Mouse (Mus musculus) embryonic facial prominence, embryonic 15.5 days (tissue): ENCODE measurements at regions not wholly inside any gene's neighbourhood (a gene's known extent, or its start where the extent isn't known, plus 50 kb on each side); places are given as distances from the start of the nearest gene placed in this dataset.

Experiments
- ATAC-seq: fragments of 200-750 bp; cut with Nextera tagmentation; 2 replicates; pipeline ENCODE4 v1.8.0; 2017; ENCODE audit warnings: low read depth, moderate TSS enrichment; ENCODE audit not compliant: insufficient number of reproducible peaks, low FRiP score, low TSS enrichment
- H3K27ac ChIP-seq: fragments of 300-500 bp; sonication (generic); replicated peaks from 2 replicates; pipeline ENCODE4 v1.5.1; 2015; ENCODE audit warnings: mild to moderate bottlenecking, inconsistent platforms
- H3K27me3 ChIP-seq: fragments of 300-500 bp; sonication (generic); 2 replicates; pipeline ENCODE4 v1.6.1; 2015; ENCODE audit warnings: inconsistent platforms
- H3K36me3 ChIP-seq: fragments of 300-500 bp; sonication (generic); 2 replicates; pipeline ENCODE4 v1.6.1; 2015; ENCODE audit warnings: mild to moderate bottlenecking, inconsistent platforms
- H3K4me1 ChIP-seq: fragments of 300-500 bp; sonication (generic); 2 replicates; pipeline ENCODE4 v1.6.1; 2015; ENCODE audit warnings: inconsistent platforms
- H3K4me2 ChIP-seq: fragments of 300-500 bp; sonication (generic); replicated peaks from 2 replicates; pipeline ENCODE4 v1.6.1; 2015; ENCODE audit warnings: mild to moderate bottlenecking, inconsistent platforms
- H3K4me3 ChIP-seq: fragments of 300-500 bp; sonication (generic); replicated peaks from 2 replicates; pipeline ENCODE4 v1.5.1; 2015; ENCODE audit warnings: mild to moderate bottlenecking, inconsistent platforms
- H3K9ac ChIP-seq: fragments of 300-500 bp; sonication (generic); 2 replicates; pipeline ENCODE4 v1.6.1; 2015; ENCODE audit warnings: inconsistent platforms
- H3K9me3 ChIP-seq: fragments of 300-500 bp; sonication (generic); replicated peaks from 2 replicates; pipeline ENCODE4 v1.6.1; 2016; ENCODE audit warnings: inconsistent platforms
- WGBS: fragments of 180-500 bp; shearing (Covaris S2); methylation state at CpG from one replicate; pipeline ENCODE4 v1.1.7; 2015; 5-methylcytosine and 5-hydroxymethylcytosine counted together

- Histone ChIP-seq H3K36me3 (no peaks in the 10 kb centered on the region), H3K4me2 (no peak overlapping the region), H3K4me3 (no peak overlapping the region), H3K4me1 (0 out of 2 replicates have a peak, but pooled peaks cover 4% of the 10 kb centered on the region), H3K9ac (no peak overlapping the region), H3K9me3 (no peaks in the 10 kb centered on the region), H3K27ac (no peak overlapping the region), H3K27me3 (no peaks in the 10 kb centered on the region)
- ATAC-seq, result no peak
- 77% methylated on average over 16 of the region's 16 CpGs for WGBS
Observed at GRCm38 (mm10) chr10:43767961-43768726, 133.4 kb downstream of the Qrsl1 start.

DNA sequence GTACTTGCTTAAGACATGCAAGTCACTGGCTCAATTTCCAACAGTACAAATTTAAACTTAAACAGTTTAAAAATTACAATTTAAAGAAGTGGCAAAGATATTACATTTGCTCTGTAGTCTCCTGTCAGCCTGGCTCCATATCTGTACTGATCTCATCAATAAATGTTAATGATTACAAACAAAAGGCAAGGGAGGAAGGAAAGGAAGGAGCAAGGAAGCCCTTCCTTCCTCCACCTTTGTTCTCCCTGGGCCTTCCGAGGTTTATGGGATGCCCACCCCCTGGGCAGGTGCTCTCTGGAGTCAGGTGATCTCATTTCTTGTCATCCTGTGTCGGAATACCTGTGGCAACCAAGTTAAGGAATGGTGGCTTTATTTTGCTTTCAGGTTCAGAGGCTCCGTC lies 132.5 kb downstream of the Qrsl1 start:
- Histone ChIP-seq H3K36me3 (no peaks in the 10 kb centered on the region), H3K27me3 (no peaks in the 10 kb centered on the region), H3K4me1 (0 out of 2 replicates have a peak, but pooled peaks cover 4% of the 10 kb centered on the region), H3K4me2 (no peak overlapping the region), H3K4me3 (no peak overlapping the region), H3K9ac (no peak overlapping the region), H3K27ac (no peak overlapping the region), H3K9me3 (no peaks in the 10 kb centered on the region)
- WGBS, result 76% methylated on average over 3 of the region's 3 CpGs
- no peak for ATAC-seq

- H3K4me3 ChIP-seq, result no peak overlapping the region
- no peak overlapping the region for H3K27ac ChIP-seq
- H3K36me3 ChIP-seq, result no peaks in the 10 kb centered on the region
- no peaks in the 10 kb centered on the region for H3K27me3 ChIP-seq
- WGBS, result 72% methylated on average over 1 of the region's 1 CpGs
- no peak for ATAC-seq
- H3K4me1 ChIP-seq, result no peaks in the 10 kb centered on the region
- H3K9ac ChIP-seq, result no peak overlapping the region
- no peak overlapping the region for H3K4me2 ChIP-seq
- no peaks in the 10 kb centered on the region for H3K9me3 ChIP-seq
Observed at GRCm38 (mm10) chr10:43775807-43776206, 125.7 kb downstream of the Qrsl1 start.

DNA sequence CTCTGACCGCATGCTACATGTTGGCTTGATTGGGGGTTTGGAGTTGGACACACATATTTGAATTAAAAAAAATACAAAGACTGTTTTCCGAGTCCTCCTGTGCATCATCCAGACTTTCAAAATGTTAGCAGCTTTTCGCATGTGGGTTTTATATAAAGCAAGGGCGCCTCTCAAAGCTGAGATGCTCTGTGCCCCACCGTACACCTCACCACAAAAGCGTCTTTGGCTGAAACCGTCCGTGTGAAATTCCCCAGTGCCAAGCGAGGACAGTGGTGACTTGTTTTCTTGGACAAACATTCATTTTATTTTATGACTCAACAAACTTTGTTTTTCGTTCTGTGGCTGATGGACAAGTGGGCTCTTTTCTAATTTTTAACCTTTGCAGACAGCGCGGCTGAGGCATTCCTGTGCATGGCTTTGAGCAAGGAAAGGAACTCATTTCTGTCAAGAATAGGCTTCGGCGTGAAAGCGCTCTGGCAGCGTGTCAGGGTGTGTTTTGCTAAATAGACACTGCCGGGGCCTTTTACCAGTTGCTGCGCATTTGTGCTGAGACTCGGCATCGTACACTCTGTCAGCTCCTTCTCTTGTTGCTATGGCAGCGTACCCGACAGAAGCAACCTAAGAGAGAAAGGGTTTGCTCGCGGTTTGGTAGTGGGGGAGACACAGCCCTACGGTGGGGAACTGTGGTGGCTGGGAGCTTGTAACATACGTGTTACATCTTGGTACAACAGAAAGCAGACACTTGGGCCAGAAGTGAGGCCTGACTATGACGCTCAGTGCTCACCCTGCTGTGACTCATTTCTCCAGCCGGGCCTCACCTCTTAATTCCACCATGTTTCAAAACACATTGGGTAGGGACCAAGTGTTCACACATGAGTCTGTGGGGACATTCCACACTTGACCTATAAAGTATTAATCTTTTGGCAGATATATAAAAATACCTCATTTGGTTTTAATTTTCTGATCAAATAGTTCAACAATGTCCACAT lies 123.6 kb downstream of the Qrsl1 start:
- WGBS, result 77% methylated on average over 28 of the region's 28 CpGs
- no peak for ATAC-seq
- Histone ChIP-seq H3K9me3 (peaks cover 8% of the 10 kb centered on the region; the same call in 1 of the 2 replicates), H3K4me2 (no peak overlapping the region), H3K4me1 (no peaks in the 10 kb centered on the region), H3K4me3 (no peak overlapping the region), H3K9ac (no peak overlapping the region), H3K27ac (no peak overlapping the region), H3K36me3 (no peaks in the 10 kb centered on the region), H3K27me3 (no peaks in the 10 kb centered on the region)

GRCm38 (mm10) chr10:43780571-43780970 lies 121.0 kb downstream of the Qrsl1 start:
- no peak for ATAC-seq
- H3K4me1 ChIP-seq, result no peaks in the 10 kb centered on the region
- 88% methylated on average over 4 of the region's 4 CpGs for WGBS
- H3K9ac ChIP-seq, result no peak overlapping the region
- H3K27ac ChIP-seq, result no peak overlapping the region
- no peaks in the 10 kb centered on the region for H3K27me3 ChIP-seq
- H3K4me2 ChIP-seq, result no peak overlapping the region
- no peak overlapping the region for H3K4me3 ChIP-seq
- no peaks in the 10 kb centered on the region for H3K36me3 ChIP-seq
- peaks cover 8% of the 10 kb centered on the region; the same call in 1 of the 2 replicates for H3K9me3 ChIP-seq

DNA sequence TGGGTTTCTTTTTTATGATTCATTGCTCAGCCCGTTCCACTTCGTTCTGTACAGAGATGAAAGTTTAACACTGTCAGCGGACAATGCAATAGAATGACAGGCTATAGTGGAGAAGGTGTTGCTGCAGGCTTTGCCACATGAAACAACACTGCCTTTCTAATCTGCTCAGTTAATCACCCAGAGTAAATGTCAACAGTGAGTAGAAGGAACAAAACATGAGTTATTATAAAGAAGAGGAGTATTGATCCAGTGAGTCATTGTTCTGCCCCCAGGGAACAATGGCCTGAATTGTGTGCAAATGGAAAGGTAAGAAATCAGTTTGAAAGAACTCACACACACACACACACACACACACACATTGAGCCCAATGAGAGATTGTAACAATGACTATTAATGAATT lies 118.2 kb downstream of the Qrsl1 start:
- Histone ChIP-seq H3K27me3 (no peaks in the 10 kb centered on the region), H3K4me2 (no peak overlapping the region), H3K4me3 (no peak overlapping the region), H3K36me3 (no peaks in the 10 kb centered on the region), H3K9ac (no peak overlapping the region), H3K4me1 (no peaks in the 10 kb centered on the region), H3K27ac (no peak overlapping the region), H3K9me3 (peaks cover 8% of the 10 kb centered on the region; the same call in 1 of the 2 replicates)
- no peak for ATAC-seq
- WGBS, result 81% methylated on average over 3 of the region's 3 CpGs

DNA sequence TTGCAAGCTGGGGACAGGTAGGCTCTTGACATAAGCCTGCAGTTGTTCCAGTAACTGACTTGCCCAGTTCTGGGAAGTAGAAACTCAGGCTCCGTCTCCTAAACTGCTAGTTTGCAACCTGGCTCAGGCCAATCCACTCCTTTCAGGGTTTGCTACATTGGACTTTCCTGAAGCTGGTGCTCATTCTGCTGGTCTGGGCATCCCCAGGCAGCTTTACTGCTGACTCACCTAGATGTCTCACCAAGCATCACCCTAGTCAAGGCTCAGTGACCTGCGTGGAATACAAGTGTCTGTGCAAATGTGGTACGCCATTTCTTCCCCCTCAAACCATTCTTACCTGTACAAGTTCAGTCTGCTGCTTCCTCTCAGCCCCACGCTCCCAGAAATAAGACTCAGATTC lies 110.8 kb downstream of the Qrsl1 start:
- Histone ChIP-seq H3K4me3 (no peak overlapping the region), H3K36me3 (no peaks in the 10 kb centered on the region), H3K9me3 (no peaks in the 10 kb centered on the region), H3K27ac (no peak overlapping the region), H3K27me3 (no peaks in the 10 kb centered on the region), H3K4me1 (no peaks in the 10 kb centered on the region), H3K4me2 (no peak overlapping the region), H3K9ac (no peak overlapping the region)
- ATAC-seq, result no peak
- 89% methylated on average over 4 of the region's 4 CpGs for WGBS

- 90% methylated on average over 4 of the region's 4 CpGs for WGBS
- ATAC-seq, result no peak
- no peak overlapping the region for H3K9ac ChIP-seq
Observed at GRCm38 (mm10) chr10:43791525-43792021, 110.0 kb downstream of the Qrsl1 start.

GRCm38 (mm10) chr10:43792618-43793017 lies 108.9 kb downstream of the Qrsl1 start:
- H3K9ac ChIP-seq, result no peak overlapping the region
- H3K4me3 ChIP-seq, result no peak overlapping the region
- H3K27me3 ChIP-seq, result no peaks in the 10 kb centered on the region
- H3K9me3 ChIP-seq, result no peaks in the 10 kb centered on the region
- H3K36me3 ChIP-seq, result no peaks in the 10 kb centered on the region
- H3K27ac ChIP-seq, result no peak overlapping the region
- H3K4me2 ChIP-seq, result no peak overlapping the region
- WGBS, result 85% methylated on average over 3 of the region's 3 CpGs
- H3K4me1 ChIP-seq, result no peaks in the 10 kb centered on the region
- ATAC-seq, result no peak

More at GRCm38 (mm10) chr10:43791525-43792021, 110.0 kb downstream of the Qrsl1 start:
- H3K27me3 ChIP-seq, result no peaks in the 10 kb centered on the region
- no peak overlapping the region for H3K27ac ChIP-seq
- H3K4me3 ChIP-seq, result no peak overlapping the region
- H3K9me3 ChIP-seq, result no peaks in the 10 kb centered on the region
- no peaks in the 10 kb centered on the region for H3K36me3 ChIP-seq
- H3K4me2 ChIP-seq, result no peak overlapping the region
- no peaks in the 10 kb centered on the region for H3K4me1 ChIP-seq

GRCm38 (mm10) chr10:43794587-43794986 lies 107.0 kb downstream of the Qrsl1 start:
- no peaks in the 10 kb centered on the region for H3K36me3 ChIP-seq
- no peak overlapping the region for H3K27ac ChIP-seq
- 60% methylated on average over 9 of the region's 9 CpGs for WGBS
- ATAC-seq, result no peak
- no peak overlapping the region for H3K4me2 ChIP-seq
- no peaks in the 10 kb centered on the region for H3K9me3 ChIP-seq
- H3K9ac ChIP-seq, result no peak overlapping the region
- H3K27me3 ChIP-seq, result no peaks in the 10 kb centered on the region
- H3K4me3 ChIP-seq, result no peak overlapping the region
- no peaks in the 10 kb centered on the region for H3K4me1 ChIP-seq

- H3K4me2 ChIP-seq, result no peak overlapping the region
- H3K27ac ChIP-seq, result no peak overlapping the region
- H3K4me3 ChIP-seq, result no peak overlapping the region
- no peaks in the 10 kb centered on the region for H3K4me1 ChIP-seq
- H3K9me3 ChIP-seq, result no peaks in the 10 kb centered on the region
- ATAC-seq, result no peak
- 77% methylated on average over 3 of the region's 3 CpGs for WGBS
- H3K9ac ChIP-seq, result no peak overlapping the region
- no peaks in the 10 kb centered on the region for H3K27me3 ChIP-seq
- no peaks in the 10 kb centered on the region for H3K36me3 ChIP-seq
Observed at GRCm38 (mm10) chr10:43800077-43800476, 101.5 kb downstream of the Qrsl1 start.
